Mouse (Mus musculus): Measurements from ENCODE around the gene Opcml. TPM values are rescaled to one million over a fixed set of nuclear protein-coding genes. Genes with fewer than 3 reads are reported as not detected.

Gene Opcml
- total and polyA plus RNA-seq, 2 experiments from 2014 or later = 71.2 to 128 TPM

- no peak for TF ChIP-seq CTCF (IDR thresholded peaks at IDR 0.05)
- Histone ChIP-seq H3K27ac (ENCODE audit: low read depth, low read length) (no peak overlapping the region), H3K4me3 (ENCODE audit: low read depth, low read length) (no peak overlapping the region), H3K27me3 (ENCODE audit: insufficient read depth, low read length) (no peaks in the 10 kb centered on the region), H3K9ac (replicated peaks; ENCODE audit: low read length, poor library complexity, severe bottlenecking) (no peak overlapping the region), H3K36me3 (ENCODE audit: insufficient read depth, low read length) (no peaks in the 10 kb centered on the region), H3K4me2 (ENCODE audit: low read depth, low read length, poor library complexity, severe bottlenecking) (no peak overlapping the region), H3K9me3 (ENCODE audit: low read length) (no peaks in the 10 kb centered on the region), H3K4me1 (ENCODE audit: insufficient read depth, low read length) (no peaks in the 10 kb centered on the region)
- 57% methylated on average over 3 of the region's 3 CpGs for WGBS
- DNase-seq (ENCODE audit: low spot score) (no peak), ATAC-seq (ENCODE audit: low FRiP score) (no peak)
These were observed 81.0 kb downstream of the Opcml start for GRCm38 (mm10) chr9:27871624-27872023.

DNA sequence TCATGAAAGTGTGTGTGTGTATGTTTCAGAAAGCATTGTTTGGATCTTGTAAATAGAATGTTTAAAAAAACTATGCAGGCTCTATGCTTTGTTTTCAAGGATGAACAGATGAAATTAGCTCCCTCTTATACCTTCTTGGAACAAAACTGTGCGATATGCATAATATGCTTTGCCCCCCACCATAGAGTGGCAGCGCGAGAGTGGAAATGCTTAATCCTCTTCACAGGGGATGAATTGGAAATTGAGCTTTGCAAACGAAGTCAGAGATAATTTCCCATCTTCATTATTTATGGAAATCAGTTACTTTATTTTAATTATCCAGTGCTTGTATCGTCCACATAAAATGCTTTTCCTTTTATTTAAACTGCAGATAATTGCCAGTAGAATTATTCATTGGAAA lies 99.1 kb downstream of the Opcml start:
- DNase-seq (ENCODE audit: low spot score) = no peak
- WGBS = 31% methylated on average over 5 of the region's 5 CpGs

GRCm38 (mm10) chr9:27917250-27917649 lies 126.7 kb downstream of the Opcml start:
- TF ChIP-seq CTCF (IDR thresholded peaks at IDR 0.05) = no peak
- DNase-seq (ENCODE audit: low spot score) (no peak), ATAC-seq (ENCODE audit: low FRiP score) (no peak)
- Histone ChIP-seq H3K4me1 (ENCODE audit: insufficient read depth, low read length) (no peaks in the 10 kb centered on the region), H3K9ac (replicated peaks; ENCODE audit: low read length, poor library complexity, severe bottlenecking) (no peak overlapping the region), H3K36me3 (ENCODE audit: insufficient read depth, low read length) (no peaks in the 10 kb centered on the region), H3K4me3 (ENCODE audit: low read depth, low read length) (no peak overlapping the region), H3K9me3 (ENCODE audit: low read length) (no peaks in the 10 kb centered on the region), H3K27ac (ENCODE audit: low read depth, low read length) (no peak overlapping the region), H3K4me2 (ENCODE audit: low read depth, low read length, poor library complexity, severe bottlenecking) (no peak overlapping the region), H3K27me3 (ENCODE audit: insufficient read depth, low read length) (no peaks in the 10 kb centered on the region)
- 60% methylated on average over 3 of the region's 3 CpGs for WGBS

More for the DNA sequence above, 99.1 kb downstream of the Opcml start:
- H3K4me1 ChIP-seq (ENCODE audit: insufficient read depth, low read length) = no peaks in the 10 kb centered on the region
- H3K36me3 ChIP-seq (ENCODE audit: insufficient read depth, low read length) = no peaks in the 10 kb centered on the region
- ATAC-seq (ENCODE audit: low FRiP score) = no peak
- no peak overlapping the region for H3K9ac ChIP-seq (replicated peaks; ENCODE audit: low read length, poor library complexity, severe bottlenecking)
- H3K4me2 ChIP-seq (ENCODE audit: low read depth, low read length, poor library complexity, severe bottlenecking) = no peak overlapping the region
- H3K27me3 ChIP-seq (ENCODE audit: insufficient read depth, low read length) = no peaks in the 10 kb centered on the region
- no peak overlapping the region for H3K4me3 ChIP-seq (ENCODE audit: low read depth, low read length)
- no peak for TF ChIP-seq CTCF (IDR thresholded peaks at IDR 0.05)
- no peak overlapping the region for H3K27ac ChIP-seq (ENCODE audit: low read depth, low read length)
- no peaks in the 10 kb centered on the region for H3K9me3 ChIP-seq (ENCODE audit: low read length)

GRCm38 (mm10) chr9:27923495-27923894 lies 132.9 kb downstream of the Opcml start:
- no peaks in the 10 kb centered on the region for H3K27me3 ChIP-seq (ENCODE audit: insufficient read depth, low read length)
- ATAC-seq (ENCODE audit: low FRiP score) = no peak
- H3K9me3 ChIP-seq (ENCODE audit: low read length) = no peaks in the 10 kb centered on the region
- H3K4me2 ChIP-seq (ENCODE audit: low read depth, low read length, poor library complexity, severe bottlenecking) = no peak overlapping the region
- WGBS = 89% methylated on average over 1 of the region's 1 CpGs
- TF ChIP-seq CTCF (IDR thresholded peaks at IDR 0.05) = no peak
- H3K4me1 ChIP-seq (ENCODE audit: insufficient read depth, low read length) = no peaks in the 10 kb centered on the region
- no peak overlapping the region for H3K9ac ChIP-seq (replicated peaks; ENCODE audit: low read length, poor library complexity, severe bottlenecking)
- H3K27ac ChIP-seq (ENCODE audit: low read depth, low read length) = no peak overlapping the region
- no peaks in the 10 kb centered on the region for H3K36me3 ChIP-seq (ENCODE audit: insufficient read depth, low read length)
- no peak overlapping the region for H3K4me3 ChIP-seq (ENCODE audit: low read depth, low read length)
- DNase-seq (ENCODE audit: low spot score) = no peak

DNA sequence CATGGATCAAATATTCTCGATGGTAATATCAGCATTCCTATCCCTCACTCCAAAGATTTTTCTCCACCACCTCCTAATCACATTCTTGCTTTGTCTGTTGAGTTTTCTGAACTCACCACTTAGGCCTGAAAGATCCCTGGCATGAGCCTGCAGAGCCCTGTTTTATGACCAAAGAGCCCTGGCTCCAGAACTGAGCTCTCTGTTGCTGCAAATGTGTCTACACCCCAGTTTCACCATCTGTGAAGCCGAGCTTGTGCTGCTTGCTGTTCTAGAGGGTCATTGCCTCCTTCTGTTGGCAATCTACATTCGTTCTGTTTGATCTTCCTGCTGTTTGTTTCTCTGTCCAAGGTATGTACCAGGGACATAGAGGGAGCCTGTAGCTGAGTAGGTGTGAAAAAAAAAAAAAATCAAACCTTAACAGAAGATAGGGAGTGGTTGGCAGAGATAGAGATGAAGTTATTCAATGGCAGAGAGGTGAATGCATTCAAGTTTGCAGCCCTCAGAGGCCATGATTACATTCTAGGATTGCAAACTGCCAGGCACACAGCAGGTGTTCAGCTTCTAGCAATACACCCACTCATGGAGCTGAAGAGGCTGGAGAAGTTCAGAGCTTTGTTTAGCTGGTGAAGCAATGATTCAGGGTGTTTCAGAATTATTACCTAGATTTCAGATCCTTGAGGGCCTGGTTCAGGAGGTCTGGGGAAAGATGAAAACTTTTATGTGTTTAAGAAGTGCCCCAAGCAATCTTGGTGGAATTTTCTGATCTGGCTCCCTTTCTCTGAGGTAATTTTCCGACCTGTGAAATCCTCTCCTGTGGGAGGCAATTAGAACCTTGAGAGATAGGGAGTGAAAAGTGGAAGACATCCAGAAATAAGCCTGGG lies 133.6 kb downstream of the Opcml start:
- DNase-seq (ENCODE audit: low spot score) = no peak
- H3K9ac ChIP-seq (replicated peaks; ENCODE audit: low read length, poor library complexity, severe bottlenecking) = no peak overlapping the region
- no peak overlapping the region for H3K4me3 ChIP-seq (ENCODE audit: low read depth, low read length)
- no peak for ATAC-seq (ENCODE audit: low FRiP score)
- TF ChIP-seq CTCF (IDR thresholded peaks at IDR 0.05) = no peak
- no peaks in the 10 kb centered on the region for H3K27me3 ChIP-seq (ENCODE audit: insufficient read depth, low read length)
- H3K4me2 ChIP-seq (ENCODE audit: low read depth, low read length, poor library complexity, severe bottlenecking) = no peak overlapping the region
- 70% methylated on average over 4 of the region's 4 CpGs for WGBS
- no peaks in the 10 kb centered on the region for H3K36me3 ChIP-seq (ENCODE audit: insufficient read depth, low read length)
- H3K4me1 ChIP-seq (ENCODE audit: insufficient read depth, low read length) = no peaks in the 10 kb centered on the region
- H3K9me3 ChIP-seq (ENCODE audit: low read length) = no peaks in the 10 kb centered on the region
- H3K27ac ChIP-seq (ENCODE audit: low read depth, low read length) = no peak overlapping the region

DNA sequence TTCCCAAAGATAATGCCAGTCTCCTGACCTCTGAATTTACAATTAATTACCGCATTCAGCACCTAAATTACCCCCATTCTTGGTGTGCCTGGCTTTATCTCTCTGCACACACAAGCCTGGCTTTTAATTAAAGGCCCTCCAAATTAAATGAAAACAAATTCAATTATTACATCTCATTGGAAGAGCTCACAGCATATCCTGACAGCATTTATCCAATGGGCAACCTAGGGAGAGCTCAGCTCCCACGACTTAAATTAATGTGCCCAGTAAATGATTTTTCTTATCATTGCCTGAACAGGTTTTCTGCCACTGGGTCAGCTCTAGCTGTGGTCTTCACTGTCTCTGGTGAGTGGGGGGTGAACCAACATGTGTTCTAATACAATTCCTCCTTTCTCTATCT lies 135.1 kb downstream of the Opcml start:
- DNase-seq (ENCODE audit: low spot score) = no peak
- no peak overlapping the region for H3K27ac ChIP-seq (ENCODE audit: low read depth, low read length)
- 58% methylated on average over 2 of the region's 2 CpGs for WGBS

More for the DNA sequence above, 135.1 kb downstream of the Opcml start:
- H3K9ac ChIP-seq (replicated peaks; ENCODE audit: low read length, poor library complexity, severe bottlenecking) = no peak overlapping the region
- no peak overlapping the region for H3K4me2 ChIP-seq (ENCODE audit: low read depth, low read length, poor library complexity, severe bottlenecking)
- no peaks in the 10 kb centered on the region for H3K4me1 ChIP-seq (ENCODE audit: insufficient read depth, low read length)
- H3K4me3 ChIP-seq (ENCODE audit: low read depth, low read length) = no peak overlapping the region
- no peaks in the 10 kb centered on the region for H3K27me3 ChIP-seq (ENCODE audit: insufficient read depth, low read length)
- ATAC-seq (ENCODE audit: low FRiP score) = no peak
- TF ChIP-seq CTCF (IDR thresholded peaks at IDR 0.05) = no peak
- no peaks in the 10 kb centered on the region for H3K9me3 ChIP-seq (ENCODE audit: low read length)
- no peaks in the 10 kb centered on the region for H3K36me3 ChIP-seq (ENCODE audit: insufficient read depth, low read length)
